Mouse (Mus musculus): ENCODE measurements around the gene Ces1e. TPM values are rescaled to one million over a fixed set of nuclear protein-coding genes. Genes with fewer than 3 reads are reported as not detected.
"Not testable (repeated sequence)": the region's sequence is repeated elsewhere in the genome, so short reads cannot be mapped to it uniquely, and the experiment has no call there.

Ces1e gene
- polyA plus RNA-seq, 1 experiment: not detected

DNA sequence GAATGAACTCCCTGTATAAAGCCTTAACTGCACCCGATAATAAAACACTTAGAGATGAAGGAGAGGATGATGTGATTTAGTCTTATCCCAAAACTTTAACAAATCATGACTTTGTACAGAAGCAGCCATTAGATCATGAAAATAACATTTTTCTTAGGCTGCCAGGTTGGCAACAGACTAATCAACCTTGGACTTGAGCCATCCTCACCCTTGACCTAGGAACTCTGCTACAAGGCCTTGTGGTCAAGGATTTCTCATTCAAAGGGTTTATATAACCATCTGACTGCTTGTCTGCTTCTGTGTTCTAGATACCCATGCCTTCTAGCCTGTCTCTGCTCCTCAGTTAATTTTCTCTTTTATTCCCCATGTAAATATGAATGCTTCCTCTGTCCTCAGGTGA lies 5.3 kb upstream of the Ces1e start:
- Histone ChIP-seq H3K4me1 (no peaks in the 10 kb centered on the region), H3K9me3 (peaks cover 3% of the 10 kb centered on the region), H3K27me3 (replicated peaks) (no peaks in the 10 kb centered on the region), H3K36me3 (replicated peaks; ENCODE audit: low read length) (no peaks in the 10 kb centered on the region), H3K4me3 (replicated peaks) (no peak overlapping the region)
- TF ChIP-seq FLI1 (IDR thresholded peaks at IDR 0.05; ENCODE audit: low read length) (no peak), GATA1 (IDR thresholded peaks at IDR 0.05; ENCODE audit: borderline replicate concordance, low read length) (no peak)

GRCm38 (mm10) chr8:93234068-93234467 lies 4.6 kb upstream of the Ces1e start:
- TF ChIP-seq FLI1 (IDR thresholded peaks at IDR 0.05; ENCODE audit: low read length) (no peak), GATA1 (IDR thresholded peaks at IDR 0.05; ENCODE audit: borderline replicate concordance, low read length) (no peak)
- Histone ChIP-seq H3K9me3 (peaks cover 3% of the 10 kb centered on the region), H3K27me3 (replicated peaks) (no peaks in the 10 kb centered on the region), H3K4me3 (replicated peaks) (no peak overlapping the region), H3K4me1 (no peaks in the 10 kb centered on the region), H3K36me3 (replicated peaks; ENCODE audit: low read length) (no peaks in the 10 kb centered on the region)

- H3K4me1 ChIP-seq: no peaks in the 10 kb centered on the region
- TF ChIP-seq GATA1 (IDR thresholded peaks at IDR 0.05; ENCODE audit: borderline replicate concordance, low read length) (no peak), FLI1 (IDR thresholded peaks at IDR 0.05; ENCODE audit: low read length) (no peak)
- no peaks in the 10 kb centered on the region for H3K27me3 ChIP-seq (replicated peaks)
- H3K9me3 ChIP-seq: 0 out of 2 replicates have a peak, but pooled peaks cover 3% of the 10 kb centered on the region
- no peak overlapping the region for H3K4me3 ChIP-seq (replicated peaks)
- H3K36me3 ChIP-seq (replicated peaks; ENCODE audit: low read length): no peaks in the 10 kb centered on the region
These were observed 597 bp downstream of the Ces1e start for GRCm38 (mm10) chr8:93228673-93229370.

GRCm38 (mm10) chr8:93226471-93226870 lies 2.9 kb downstream of the Ces1e start:
- H3K4me1 ChIP-seq; H3K9me3 ChIP-seq; H3K27me3 ChIP-seq (replicated peaks); H3K4me3 ChIP-seq (replicated peaks); H3K36me3 ChIP-seq (replicated peaks; ENCODE audit: low read length): not testable (repeated sequence)

DNA sequence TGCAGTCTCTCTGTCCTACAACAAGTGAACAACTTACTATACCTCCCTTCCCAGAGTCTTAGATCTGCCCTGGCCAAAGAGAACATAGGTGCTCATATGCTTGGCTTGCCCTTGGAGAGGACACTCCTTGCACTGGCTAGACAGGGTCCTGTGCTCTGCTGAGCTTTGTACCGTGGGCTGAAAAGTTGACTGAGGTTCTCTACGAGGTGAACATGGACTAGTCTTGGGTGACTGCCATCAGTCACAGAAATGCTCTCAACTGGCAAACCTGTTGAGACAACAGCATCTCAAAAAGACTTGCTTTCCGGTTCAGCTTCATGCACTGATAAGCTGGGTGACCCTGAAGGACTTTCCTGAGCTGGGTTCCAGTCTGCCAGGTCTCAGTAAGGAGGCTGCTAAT lies 7.5 kb downstream of the Ces1e start:
- Histone ChIP-seq H3K9me3 (peaks cover 18% of the 10 kb centered on the region; the same call in 1 of the 2 replicates), H3K36me3 (replicated peaks; ENCODE audit: low read length) (no peaks in the 10 kb centered on the region), H3K27me3 (replicated peaks) (no peaks in the 10 kb centered on the region), H3K4me1 (no peaks in the 10 kb centered on the region), H3K4me3 (replicated peaks) (no peak overlapping the region)
- TF ChIP-seq GATA1 (IDR thresholded peaks at IDR 0.05; ENCODE audit: borderline replicate concordance, low read length) (no peak), FLI1 (IDR thresholded peaks at IDR 0.05; ENCODE audit: low read length) (no peak)

- H3K4me3 ChIP-seq (replicated peaks): no peak overlapping the region
- H3K36me3 ChIP-seq (replicated peaks; ENCODE audit: low read length): no peaks in the 10 kb centered on the region
- H3K9me3 ChIP-seq: peaks cover 15% of the 10 kb centered on the region; the same call in 1 of the 2 replicates
- no peaks in the 10 kb centered on the region for H3K4me1 ChIP-seq
- no peak for TF ChIP-seq FLI1 (IDR thresholded peaks at IDR 0.05; ENCODE audit: low read length)
- no peak for TF ChIP-seq GATA1 (IDR thresholded peaks at IDR 0.05; ENCODE audit: borderline replicate concordance, low read length)
- H3K27me3 ChIP-seq (replicated peaks): no peaks in the 10 kb centered on the region
These were observed 11.6 kb downstream of the Ces1e start for GRCm38 (mm10) chr8:93217867-93218266.

DNA sequence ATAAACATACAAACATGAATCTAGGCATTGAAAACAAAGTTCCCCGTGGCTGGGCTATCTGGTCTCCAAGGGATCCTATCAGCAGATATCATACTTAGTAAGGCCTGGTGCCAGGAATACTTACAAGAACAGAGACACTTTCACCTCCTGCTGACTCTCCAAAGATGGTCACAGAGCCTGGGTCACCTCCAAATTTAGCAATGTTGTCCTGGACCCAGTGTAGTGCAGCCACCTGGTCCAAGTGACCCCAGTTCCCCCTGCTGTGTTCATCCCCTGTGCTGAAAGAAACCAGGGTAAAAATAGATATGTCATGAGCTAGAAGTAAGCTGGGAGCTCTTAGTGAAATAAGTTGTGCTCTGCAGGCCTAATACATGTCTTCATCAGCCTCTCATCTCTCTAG lies 12.0 kb downstream of the Ces1e start:
- Histone ChIP-seq H3K36me3 (replicated peaks; ENCODE audit: low read length) (no peaks in the 10 kb centered on the region), H3K4me3 (replicated peaks) (no peak overlapping the region), H3K9me3 (peaks cover 15% of the 10 kb centered on the region; the same call in 1 of the 2 replicates), H3K27me3 (replicated peaks) (no peaks in the 10 kb centered on the region), H3K4me1 (no peaks in the 10 kb centered on the region)
- TF ChIP-seq FLI1 (IDR thresholded peaks at IDR 0.05; ENCODE audit: low read length) (no peak), GATA1 (IDR thresholded peaks at IDR 0.05; ENCODE audit: borderline replicate concordance, low read length) (no peak)

DNA sequence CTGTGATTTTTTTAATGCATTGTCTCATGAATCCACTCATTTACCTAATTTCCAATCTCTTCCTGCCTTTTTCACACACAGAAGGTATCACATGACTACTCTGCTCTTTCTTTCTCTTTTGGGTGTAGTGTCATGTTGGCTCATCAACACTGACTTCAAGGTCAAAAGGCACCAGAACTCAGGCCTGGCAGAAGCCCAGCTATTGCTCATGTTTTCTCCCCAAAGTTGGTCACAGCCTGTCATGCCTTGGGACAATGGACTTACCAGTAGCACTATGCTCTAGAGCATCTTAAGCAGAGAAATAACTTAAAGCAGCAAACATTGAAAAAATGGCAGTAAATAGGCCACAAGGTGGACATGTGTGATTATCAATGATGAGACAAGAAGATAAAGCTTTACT lies 18.3 kb downstream of the Ces1e start:
- Histone ChIP-seq H3K4me1 (no peaks in the 10 kb centered on the region), H3K27me3 (replicated peaks) (no peaks in the 10 kb centered on the region), H3K4me3 (replicated peaks) (no peak overlapping the region), H3K36me3 (replicated peaks; ENCODE audit: low read length) (no peaks in the 10 kb centered on the region), H3K9me3 (no peaks in the 10 kb centered on the region)
- TF ChIP-seq FLI1 (IDR thresholded peaks at IDR 0.05; ENCODE audit: low read length): no peak
- no peak for TF ChIP-seq GATA1 (IDR thresholded peaks at IDR 0.05; ENCODE audit: borderline replicate concordance, low read length)

DNA sequence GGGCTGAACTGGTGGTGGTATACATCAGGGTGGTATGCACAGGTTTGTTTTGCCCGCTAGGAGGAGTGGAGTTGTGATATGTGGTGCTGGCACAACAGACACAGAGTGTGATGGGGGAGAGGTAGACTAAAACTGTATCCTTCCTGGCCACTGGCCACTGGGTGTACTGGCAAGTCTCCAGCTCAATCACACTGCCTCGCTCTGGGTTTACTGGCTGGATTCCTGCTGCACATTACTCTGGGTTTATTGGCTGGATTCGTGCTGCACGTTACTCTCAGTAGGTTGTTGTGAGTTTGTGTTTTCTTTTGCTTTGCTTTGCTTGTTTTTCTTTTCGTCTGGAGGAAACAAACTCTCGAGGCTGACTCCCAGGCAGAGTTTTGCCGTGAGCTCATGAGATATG lies 30.3 kb downstream of the Ces1e start:
- H3K9me3 ChIP-seq; H3K4me1 ChIP-seq; H3K27me3 ChIP-seq (replicated peaks); H3K36me3 ChIP-seq (replicated peaks; ENCODE audit: low read length); H3K4me3 ChIP-seq (replicated peaks): not testable (repeated sequence)

DNA sequence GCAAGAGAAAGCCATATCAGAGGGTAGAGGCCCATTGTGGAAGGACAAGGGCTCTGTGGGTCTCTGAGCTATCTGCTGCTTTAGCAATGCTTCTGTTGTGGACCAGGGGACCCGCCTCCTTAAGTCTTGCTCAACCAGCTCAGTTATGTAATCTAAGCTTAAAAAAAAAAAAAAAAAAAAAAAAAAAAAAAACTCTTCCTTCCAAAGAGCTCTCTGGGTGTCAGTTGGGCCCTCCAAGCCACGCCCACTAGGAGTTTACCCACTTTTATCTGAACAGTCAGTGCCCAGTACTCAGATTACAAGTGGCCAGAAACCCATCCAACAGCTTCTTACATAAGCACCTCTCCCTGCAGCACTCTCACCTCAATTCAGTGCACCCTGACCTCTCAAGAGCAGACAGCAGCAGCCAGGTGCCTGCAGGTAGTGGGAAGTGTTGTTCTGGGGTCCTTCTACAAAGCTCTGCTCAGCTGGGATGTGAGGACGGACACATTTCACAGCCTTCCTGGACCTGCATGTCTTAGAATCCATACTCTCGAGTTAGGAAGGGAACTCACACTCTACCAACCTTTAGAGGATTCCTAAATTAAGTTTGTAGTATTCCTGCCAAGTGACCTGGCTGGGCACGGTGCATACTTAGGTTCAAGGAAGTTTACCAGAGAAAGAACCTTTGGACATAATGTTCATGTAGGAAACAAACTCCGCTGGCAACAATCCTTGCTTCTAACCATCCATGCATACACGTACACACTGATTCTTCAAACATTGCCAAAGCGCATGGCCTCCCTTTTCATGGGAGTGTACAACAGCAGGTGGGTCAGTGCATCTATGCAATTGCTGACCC lies 31.5 kb downstream of the Ces1e start, which contains the start of gene Ces1d:
Ces1d (minus strand) TSS at position 154 of the 841 bp plus-strand sequence.
- Histone ChIP-seq H3K9me3 (0 out of 2 replicates have a peak, but pooled peaks cover 9% of the 10 kb centered on the region), H3K4me3 (replicated peaks) (no peak within 1 kb of the TSS), H3K27me3 (replicated peaks) (no peaks in the 10 kb centered on the region), H3K4me1 (no peaks in the 10 kb centered on the region), H3K36me3 (replicated peaks; ENCODE audit: low read length) (no peaks in the 10 kb centered on the region)
- TF ChIP-seq GATA1 (IDR thresholded peaks at IDR 0.05; ENCODE audit: borderline replicate concordance, low read length) (no peak), FLI1 (IDR thresholded peaks at IDR 0.05; ENCODE audit: low read length) (no peak)

All from megakaryocyte, embryonic 14.5 days (primary cell).